Mouse (Mus musculus) ES-E14 (cell line): ENCODE results near the gene Otoa.

Experiments
- CHD2 ChIP-seq: IDR thresholded peaks from 2 replicates; pipeline ENCODE4 v1.6.1; 2014; ENCODE audit warnings: mild to moderate bottlenecking, low read depth, low read length, inconsistent platforms
- HCFC1 ChIP-seq: IDR thresholded peaks from 2 replicates; pipeline ENCODE4 v1.6.1; 2012; ENCODE audit warnings: low read length, inconsistent platforms, borderline replicate concordance; ENCODE audit not compliant: insufficient read depth
- MAFK ChIP-seq: IDR thresholded peaks from 2 replicates; pipeline ENCODE4 v1.6.1; 2014; ENCODE audit warnings: mild to moderate bottlenecking, low read depth, low read length, inconsistent platforms; ENCODE audit not compliant: insufficient read depth
- ZC3H11A ChIP-seq: IDR thresholded peaks from 2 replicates; pipeline ENCODE4 v1.6.1; 2012; ENCODE audit warnings: low read depth, mild to moderate bottlenecking, inconsistent platforms, low read length, borderline replicate concordance
- ZNF384 ChIP-seq: IDR thresholded peaks from 2 replicates; pipeline ENCODE4 v1.6.1; 2012; ENCODE audit warnings: low read depth, low read length, inconsistent platforms

DNA sequence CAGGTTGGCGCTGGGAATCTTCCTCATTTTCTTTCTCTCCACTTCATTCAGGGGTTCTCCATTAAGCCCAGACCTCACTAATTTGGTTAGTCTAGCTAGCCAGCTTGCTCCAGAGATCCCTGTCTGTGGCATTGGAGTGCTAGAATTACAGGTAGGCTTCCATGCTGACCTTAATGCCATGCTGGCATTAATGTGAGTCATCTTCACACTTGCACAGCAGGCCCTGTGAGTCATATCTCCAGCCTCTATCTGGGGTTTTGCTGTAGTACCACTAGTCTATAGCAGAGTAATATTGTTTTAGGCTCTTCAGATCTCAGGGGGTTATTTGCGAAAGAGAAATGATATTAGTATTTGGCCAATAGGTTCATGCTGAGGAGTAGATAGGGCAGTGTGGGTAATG lies 70.7 kb downstream of the Otoa start:
- TF ChIP-seq HCFC1: no peak
- no peak for TF ChIP-seq ZNF384
- no peak for TF ChIP-seq CHD2
- no peak for TF ChIP-seq MAFK
- TF ChIP-seq ZC3H11A: no peak
